Mouse (Mus musculus) heart, embryonic 10.5 days (tissue): ENCODE measurements around the gene Tex2. TPM values are rescaled to one million over a fixed set of nuclear protein-coding genes. Genes with fewer than 3 reads are reported as not detected.

Source experiments
- DNase-seq: peaks from one replicate; pipeline ENCODE4 v3.0.0-alpha.2; 2017; ENCODE audit warnings: low spot score
- H3K27ac ChIP-seq: fragments of 300-500 bp; sonication (generic); 2 replicates; pipeline ENCODE4 v1.5.1; 2016; ENCODE audit warnings: mild to moderate bottlenecking
- H3K27me3 ChIP-seq: fragments of 300-500 bp; sonication (generic); 2 replicates; pipeline ENCODE4 v1.6.1; 2016; ENCODE audit warnings: mild to moderate bottlenecking; ENCODE audit not compliant: poor library complexity, insufficient read depth, severe bottlenecking
- H3K36me3 ChIP-seq: fragments of 300-500 bp; sonication (generic); 2 replicates; pipeline ENCODE4 v1.6.1; 2016; ENCODE audit warnings: mild to moderate bottlenecking, moderate library complexity
- H3K4me1 ChIP-seq: fragments of 300-500 bp; sonication (generic); 2 replicates; pipeline ENCODE4 v1.6.1; 2016; ENCODE audit warnings: mild to moderate bottlenecking
- H3K4me3 ChIP-seq: fragments of 300-500 bp; sonication (generic); 2 replicates; pipeline ENCODE4 v1.5.1; 2016; ENCODE audit warnings: mild to moderate bottlenecking, moderate library complexity
- H3K9me3 ChIP-seq: fragments of 300-500 bp; sonication (generic); 2 replicates; pipeline ENCODE4 v1.6.1; 2016; ENCODE audit warnings: mild to moderate bottlenecking, moderate library complexity
- WGBS: fragments of 180-500 bp; shearing (Covaris S2); methylation state at CpG from one replicate; pipeline ENCODE4 v1.1.7; 2016; 5-methylcytosine and 5-hydroxymethylcytosine counted together
- polyA plus RNA-seq: library from polyadenylated mRNA; unstranded; fragments of >200 nt; fragmentation: Nextera tagmentation; extraction: Ambion mirVana; gene quantifications from 2 replicates; pipeline ENCODE4 v1.2.1, GENCODE M21; 2016

Gene Tex2
- polyA plus RNA-seq, 1 experiment from 2014 or later: 12.5 TPM

- Histone ChIP-seq H3K27ac (no peak overlapping the region), H3K9me3 (no peaks in the 10 kb centered on the region), H3K27me3 (peaks cover 18% of the 10 kb centered on the region; the same call in 1 of the 2 replicates), H3K4me1 (peaks cover 24% of the 10 kb centered on the region), H3K36me3 (peaks cover 12% of the 10 kb centered on the region; the same call in 1 of the 2 replicates), H3K4me3 (no peak overlapping the region)
- 71% methylated on average over 4 of the region's 4 CpGs for WGBS
- no peak for DNase-seq
Observed at GRCm38 (mm10) chr11:106521612-106522011, 91.6 kb downstream of the Tex2 start.

- Histone ChIP-seq H3K4me1 (peaks cover 24% of the 10 kb centered on the region), H3K9me3 (no peaks in the 10 kb centered on the region), H3K36me3 (peaks cover 11% of the 10 kb centered on the region; the same call in 1 of the 2 replicates), H3K27ac (peak overlapping the region; percentile 63; the same call in 1 of the 2 replicates), H3K27me3 (peaks cover 23% of the 10 kb centered on the region; the same call in 1 of the 2 replicates), H3K4me3 (no peak overlapping the region)
- DNase-seq: no peak
- WGBS: 46% methylated on average over 3 of the region's 3 CpGs
Observed at GRCm38 (mm10) chr11:106520404-106520803, 92.8 kb downstream of the Tex2 start.

- Histone ChIP-seq H3K9me3 (no peaks in the 10 kb centered on the region), H3K4me1 (peaks cover 32% of the 10 kb centered on the region), H3K27me3 (peaks cover 23% of the 10 kb centered on the region; the same call in 1 of the 2 replicates), H3K4me3 (no peak overlapping the region), H3K36me3 (peaks cover 4% of the 10 kb centered on the region; the same call in 1 of the 2 replicates), H3K27ac (no peak overlapping the region)
- WGBS: 57% methylated on average over 4 of the region's 4 CpGs
- no peak for DNase-seq
Observed at GRCm38 (mm10) chr11:106519519-106519918, 93.7 kb downstream of the Tex2 start.

GRCm38 (mm10) chr11:106518391-106518790 is 94.8 kb downstream of the Tex2 start:
- Histone ChIP-seq H3K36me3 (peaks cover 4% of the 10 kb centered on the region; the same call in 1 of the 2 replicates), H3K27ac (no peak overlapping the region), H3K4me3 (no peak overlapping the region), H3K9me3 (no peaks in the 10 kb centered on the region), H3K4me1 (peaks cover 39% of the 10 kb centered on the region), H3K27me3 (peaks cover 23% of the 10 kb centered on the region; the same call in 1 of the 2 replicates)
- 34% methylated on average over 4 of the region's 4 CpGs for WGBS
- no peak for DNase-seq

GRCm38 (mm10) chr11:106515079-106515745 is 98.0 kb downstream of the Tex2 start:
- DNase-seq: no peak
- Histone ChIP-seq H3K27me3 (peaks cover 30% of the 10 kb centered on the region; the same call in 1 of the 2 replicates), H3K27ac (no peak overlapping the region), H3K9me3 (no peaks in the 10 kb centered on the region), H3K4me1 (peaks cover 34% of the 10 kb centered on the region), H3K4me3 (no peak overlapping the region), H3K36me3 (peaks cover 24% of the 10 kb centered on the region)
- WGBS: 78% methylated on average over 16 of the region's 16 CpGs

- no peak for DNase-seq
- Histone ChIP-seq H3K4me1 (peaks cover 32% of the 10 kb centered on the region), H3K4me3 (no peak overlapping the region), H3K36me3 (peaks cover 26% of the 10 kb centered on the region), H3K27me3 (peaks cover 30% of the 10 kb centered on the region; the same call in 1 of the 2 replicates), H3K27ac (peak overlapping the region; percentile 63), H3K9me3 (no peaks in the 10 kb centered on the region)
- WGBS: 30% methylated on average over 5 of the region's 5 CpGs
Observed at GRCm38 (mm10) chr11:106514446-106514845, 98.8 kb downstream of the Tex2 start.

GRCm38 (mm10) chr11:106513166-106513565 is 100.1 kb downstream of the Tex2 start:
- peaks cover 38% of the 10 kb centered on the region for H3K36me3 ChIP-seq
- WGBS: 44% methylated on average over 2 of the region's 2 CpGs
- H3K4me1 ChIP-seq: peaks cover 23% of the 10 kb centered on the region
- peak overlapping the region; percentile 57; the same call in 1 of the 2 replicates for H3K27ac ChIP-seq
- no peaks in the 10 kb centered on the region for H3K9me3 ChIP-seq
- H3K27me3 ChIP-seq: peaks cover 27% of the 10 kb centered on the region; the same call in 1 of the 2 replicates
- DNase-seq: no peak
- no peak overlapping the region for H3K4me3 ChIP-seq

- peaks cover 48% of the 10 kb centered on the region for H3K36me3 ChIP-seq
- peaks cover 16% of the 10 kb centered on the region; the same call in 1 of the 2 replicates for H3K27me3 ChIP-seq
- H3K4me3 ChIP-seq: no peak overlapping the region
- DNase-seq: no peak
- no peaks in the 10 kb centered on the region for H3K9me3 ChIP-seq
- WGBS: 92% methylated on average over 7 of the region's 7 CpGs
- no peak overlapping the region for H3K27ac ChIP-seq
- H3K4me1 ChIP-seq: peaks cover 21% of the 10 kb centered on the region
Observed at GRCm38 (mm10) chr11:106512006-106512390, 101.2 kb downstream of the Tex2 start.

- Histone ChIP-seq H3K27me3 (peaks cover 10% of the 10 kb centered on the region; the same call in 1 of the 2 replicates), H3K9me3 (no peaks in the 10 kb centered on the region), H3K4me3 (no peak overlapping the region), H3K4me1 (peaks cover 21% of the 10 kb centered on the region), H3K36me3 (peaks cover 48% of the 10 kb centered on the region), H3K27ac (no peak overlapping the region)
- DNase-seq: no peak
- WGBS: 84% methylated on average over 14 of the region's 14 CpGs
Observed at GRCm38 (mm10) chr11:106511236-106512005, 101.8 kb downstream of the Tex2 start.

- H3K27ac ChIP-seq: no peak overlapping the region
- no peak overlapping the region for H3K4me3 ChIP-seq
- peaks cover 48% of the 10 kb centered on the region for H3K36me3 ChIP-seq
- DNase-seq: no peak
- 80% methylated on average over 7 of the region's 7 CpGs for WGBS
- no peaks in the 10 kb centered on the region for H3K9me3 ChIP-seq
- H3K27me3 ChIP-seq: peaks cover 7% of the 10 kb centered on the region; the same call in 1 of the 2 replicates
- no peaks in the 10 kb centered on the region for H3K4me1 ChIP-seq
Observed at GRCm38 (mm10) chr11:106507638-106508037, 105.6 kb downstream of the Tex2 start.

GRCm38 (mm10) chr11:106506211-106506610 is 107.0 kb downstream of the Tex2 start:
- WGBS: 86% methylated on average over 6 of the region's 6 CpGs
- no peaks in the 10 kb centered on the region for H3K27me3 ChIP-seq
- peaks cover 37% of the 10 kb centered on the region for H3K36me3 ChIP-seq
- no peak overlapping the region for H3K27ac ChIP-seq
- no peak for DNase-seq
- no peak overlapping the region for H3K4me3 ChIP-seq
- H3K9me3 ChIP-seq: no peaks in the 10 kb centered on the region
- peaks cover 2% of the 10 kb centered on the region; the same call in 1 of the 2 replicates for H3K4me1 ChIP-seq

GRCm38 (mm10) chr11:106504129-106504528 is 109.1 kb downstream of the Tex2 start:
- peaks cover 2% of the 10 kb centered on the region; the same call in 1 of the 2 replicates for H3K4me1 ChIP-seq
- no peak overlapping the region for H3K27ac ChIP-seq
- no peaks in the 10 kb centered on the region for H3K9me3 ChIP-seq
- no peak overlapping the region for H3K4me3 ChIP-seq
- DNase-seq: no peak
- H3K27me3 ChIP-seq: no peaks in the 10 kb centered on the region
- peaks cover 21% of the 10 kb centered on the region for H3K36me3 ChIP-seq

- peaks cover 4% of the 10 kb centered on the region; the same call in 1 of the 2 replicates for H3K4me1 ChIP-seq
- no peaks in the 10 kb centered on the region for H3K27me3 ChIP-seq
- H3K36me3 ChIP-seq: peaks cover 13% of the 10 kb centered on the region
- H3K9me3 ChIP-seq: no peaks in the 10 kb centered on the region
- no peak overlapping the region for H3K27ac ChIP-seq
- WGBS: 83% methylated on average over 4 of the region's 4 CpGs
- no peak for DNase-seq
- no peak overlapping the region for H3K4me3 ChIP-seq
Observed at GRCm38 (mm10) chr11:106503425-106503717, 109.9 kb downstream of the Tex2 start.
